Mouse (Mus musculus) liver, adult 2 months (tissue): ENCODE data around the gene Aldh9a1.

Source experiments
- CTCF ChIP-seq: fragments of 200-500 bp; IDR thresholded peaks from 2 replicates; pipeline ENCODE4 v1.5.1; 2011; ENCODE audit warnings: low read depth, low read length, control low read depth
- POLR2A ChIP-seq: fragments of 200-500 bp; IDR thresholded peaks from 2 replicates; pipeline ENCODE4 v1.6.1; 2011; ENCODE audit warnings: low read length, control low read depth; ENCODE audit not compliant: insufficient read depth; ENCODE audit errors: extremely low read depth

GRCm38 (mm10) chr1:167379751-167380150, 30.0 kb downstream of the Aldh9a1 start:
- no peak for TF ChIP-seq POLR2A
- TF ChIP-seq CTCF, result peak; percentile 25; the same call in 1 of the 2 replicates
